Mouse (Mus musculus): ENCODE measurements around the gene Ncaph2. TPM values are rescaled to one million over a fixed set of nuclear protein-coding genes. Genes with fewer than 3 reads are reported as not detected.
A peak's percentile ranks its signal among the peaks of the same experiment; 100 is the strongest.

Gene Ncaph2
- total RNA-seq, 2 experiments from 2014 or later = 39.0 to 40.8 TPM

DNA sequence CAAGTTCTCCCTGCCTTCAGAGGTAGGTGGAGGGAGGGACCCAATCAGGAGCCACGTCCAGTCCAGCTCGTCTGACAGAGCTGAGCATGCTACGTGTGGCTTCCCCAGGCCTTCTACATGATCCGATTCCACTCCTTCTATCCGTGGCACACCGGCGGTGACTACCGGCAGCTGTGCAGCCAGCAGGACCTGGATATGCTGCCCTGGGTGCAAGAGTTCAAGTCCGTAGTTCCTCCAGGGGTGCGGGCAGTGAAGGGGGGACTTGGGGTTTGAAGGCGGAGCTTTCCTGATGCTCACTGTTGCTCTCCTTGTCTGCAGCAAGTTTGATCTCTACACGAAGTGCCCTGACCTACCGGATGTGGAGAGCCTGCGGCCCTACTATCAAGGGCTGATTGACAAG is 19.1 kb upstream of the Ncaph2 start:
- intact Hi-C loops (cut with DNase I; ENCODE audit: low total_unique reads) = no loop called here

DNA sequence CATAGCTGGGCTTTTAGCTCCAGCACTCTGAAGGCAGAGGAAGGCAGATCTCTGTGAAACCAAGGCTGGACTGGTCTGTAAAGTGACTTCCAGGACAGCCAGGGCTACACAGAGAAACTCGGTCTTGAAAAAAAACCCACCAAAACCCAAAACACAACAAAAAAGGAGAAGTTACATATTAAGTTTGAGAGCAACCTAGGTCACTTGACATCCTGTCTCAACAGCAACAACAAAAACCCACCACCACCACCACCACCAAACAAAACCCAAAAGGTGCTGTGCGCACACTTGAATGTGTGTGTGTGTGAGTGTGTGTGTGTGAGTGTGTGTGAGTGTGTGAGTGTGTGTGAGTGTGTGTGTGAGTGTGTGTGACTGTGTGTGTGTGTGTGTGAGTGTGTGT is 15.8 kb upstream of the Ncaph2 start:
- intact Hi-C loops (cut with DNase I; ENCODE audit: low total_unique reads) = no loop called here
- DNase-seq = no peak

More for the DNA sequence above, 19.1 kb upstream of the Ncaph2 start:
- DNase-seq = no peak

DNA sequence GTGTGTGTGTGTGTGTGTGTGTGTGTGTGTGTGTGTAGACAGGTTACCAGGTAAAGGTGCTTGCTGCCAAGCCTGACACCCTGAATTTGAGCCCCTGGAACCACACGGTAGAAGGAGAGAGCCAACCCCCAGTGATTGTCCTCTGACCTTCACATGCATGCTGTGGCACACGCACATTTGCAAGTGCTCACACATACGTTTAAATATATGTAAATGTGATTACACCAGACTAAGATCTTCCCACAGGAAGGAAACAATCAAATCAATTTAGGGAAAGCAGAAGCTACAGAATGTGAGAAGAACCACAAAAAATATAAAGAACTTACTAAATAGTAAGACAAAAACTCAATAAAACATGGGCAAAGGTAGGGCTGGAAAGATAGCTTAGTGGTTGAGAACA is 15.4 kb upstream of the Ncaph2 start:
- DNase-seq = no peak
- intact Hi-C loops (cut with DNase I; ENCODE audit: low total_unique reads) = no loop called here

DNA sequence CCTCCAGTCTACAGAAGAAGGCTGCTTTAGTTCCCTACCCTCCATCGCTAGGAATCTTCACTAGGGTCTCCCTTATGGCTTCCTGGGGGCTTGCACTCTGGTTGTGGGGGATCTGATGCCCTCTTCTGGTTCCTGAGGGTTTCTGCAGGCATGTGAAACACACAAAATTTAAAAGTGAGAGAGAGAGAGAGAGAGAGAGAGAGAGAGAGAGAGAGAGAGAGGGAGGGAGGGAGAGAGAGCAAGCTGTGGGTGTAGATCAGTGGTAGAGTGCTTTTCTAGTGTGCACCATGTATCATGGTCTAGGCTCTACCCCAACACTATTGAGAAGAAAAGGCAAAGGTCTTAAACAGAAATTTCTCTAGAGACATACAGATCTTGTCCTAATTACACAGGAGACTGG is 13.8 kb upstream of the Ncaph2 start:
- intact Hi-C loops (cut with DNase I; ENCODE audit: low total_unique reads) = no loop called here
- no peak for DNase-seq

DNA sequence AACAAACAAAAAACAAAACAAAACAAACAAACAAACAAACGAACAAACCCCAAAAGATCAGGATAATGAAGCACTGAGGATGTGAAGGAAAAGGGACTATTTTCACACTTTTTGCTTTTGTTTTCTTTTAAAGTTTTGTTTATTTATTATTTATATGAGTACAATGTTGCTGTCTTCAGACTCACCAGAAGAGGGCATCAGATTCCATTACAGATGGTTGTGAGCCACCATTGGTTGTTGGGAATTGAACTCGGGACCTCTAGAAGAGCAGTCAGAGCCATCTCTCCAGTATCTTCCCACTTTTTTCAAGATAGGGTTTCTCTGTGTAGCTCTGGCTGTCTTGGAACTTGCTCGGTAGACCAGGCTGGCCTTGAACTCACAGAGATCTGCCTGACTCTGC is 12.2 kb upstream of the Ncaph2 start:
- DNase-seq = no peak
- intact Hi-C loops (cut with DNase I; ENCODE audit: low total_unique reads) = no loop called here

DNA sequence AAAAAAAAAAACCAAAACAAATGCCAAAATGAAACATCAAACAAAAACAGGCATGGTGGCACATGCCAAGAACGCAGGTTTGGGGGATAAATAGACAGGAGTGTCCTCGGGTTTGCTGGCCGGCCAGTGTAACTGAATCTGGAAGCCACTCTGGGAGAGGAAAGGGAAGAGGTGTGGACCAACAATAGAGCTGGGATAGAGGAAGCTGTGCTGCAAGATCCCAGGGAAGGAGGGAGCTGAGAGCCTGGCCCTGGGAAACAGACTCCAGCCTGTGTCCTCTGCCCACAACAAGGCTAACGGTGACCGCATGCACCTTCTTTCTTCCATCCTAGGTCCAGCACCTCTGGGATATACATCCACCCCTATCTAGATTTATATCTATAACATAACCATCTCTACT is 5.1 kb upstream of the Ncaph2 start:
- intact Hi-C loops (cut with DNase I; ENCODE audit: low total_unique reads) = no loop called here
- DNase-seq = no peak

DNA sequence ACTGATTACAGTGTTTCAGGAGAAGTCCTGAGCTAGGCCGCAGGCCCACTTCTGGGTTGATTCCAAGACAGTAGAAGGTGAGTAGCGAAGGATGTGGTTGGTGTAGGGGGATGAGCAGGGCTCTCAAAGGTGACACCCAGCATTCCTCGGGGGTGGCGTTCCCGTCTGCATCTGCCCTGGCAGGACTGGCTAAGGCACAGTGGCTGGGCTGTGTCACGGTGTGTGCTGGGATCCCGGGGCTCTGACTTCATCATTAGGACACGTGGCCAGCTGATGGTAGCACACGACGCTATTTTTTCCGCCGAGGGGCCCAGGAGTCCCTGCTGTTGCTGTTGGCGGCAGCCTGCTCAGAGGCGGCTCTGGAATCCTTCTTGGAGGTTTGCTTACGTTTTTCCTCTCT is 4.2 kb upstream of the Ncaph2 start:
- no peak for DNase-seq
- intact Hi-C loops (cut with DNase I; ENCODE audit: low total_unique reads) = no loop called here

DNA sequence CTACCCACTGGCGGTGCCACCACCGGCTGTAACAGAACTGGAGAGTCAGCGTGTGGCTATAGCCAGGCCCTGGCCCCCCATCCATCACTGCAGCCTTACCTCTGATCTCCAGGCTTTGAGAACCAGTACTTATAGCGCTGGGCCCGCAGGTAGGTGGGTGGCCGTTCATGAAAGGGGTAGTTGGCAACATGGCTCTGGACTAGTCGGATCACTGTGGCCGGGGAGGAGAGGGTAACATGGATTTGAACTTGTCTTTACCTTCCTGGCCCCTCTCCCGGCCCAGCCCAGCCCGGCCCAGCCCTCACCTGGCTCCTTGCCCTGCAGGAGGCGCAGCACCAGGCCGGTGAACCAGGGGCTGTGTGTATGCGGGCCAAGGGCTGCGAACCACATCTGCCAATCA is 3.5 kb upstream of the Ncaph2 start:
- no peak for DNase-seq
- intact Hi-C loops (cut with DNase I; ENCODE audit: low total_unique reads) = no loop called here

DNA sequence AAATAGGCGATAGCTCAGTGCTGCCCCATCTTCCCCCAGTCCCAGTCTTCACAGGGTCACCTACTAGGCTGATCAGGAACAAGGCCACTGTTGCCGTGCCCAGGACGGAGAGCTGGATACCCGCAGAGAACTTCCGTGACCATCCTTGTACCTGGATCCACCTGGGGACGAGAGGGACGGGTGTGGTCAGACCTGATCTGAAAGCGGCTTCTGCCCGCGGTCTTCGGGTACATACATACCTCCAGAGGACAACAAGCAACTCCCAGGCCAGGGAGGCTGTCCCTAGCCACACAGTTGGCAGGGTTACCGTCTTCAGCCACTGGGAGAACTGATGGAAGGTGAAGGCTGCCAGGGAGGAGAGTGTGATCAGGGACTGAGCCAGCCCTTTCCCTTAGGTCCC is 2.7 kb upstream of the Ncaph2 start:
- intact Hi-C loops (cut with DNase I; ENCODE audit: low total_unique reads) = no loop called here
- DNase-seq = no peak

DNA sequence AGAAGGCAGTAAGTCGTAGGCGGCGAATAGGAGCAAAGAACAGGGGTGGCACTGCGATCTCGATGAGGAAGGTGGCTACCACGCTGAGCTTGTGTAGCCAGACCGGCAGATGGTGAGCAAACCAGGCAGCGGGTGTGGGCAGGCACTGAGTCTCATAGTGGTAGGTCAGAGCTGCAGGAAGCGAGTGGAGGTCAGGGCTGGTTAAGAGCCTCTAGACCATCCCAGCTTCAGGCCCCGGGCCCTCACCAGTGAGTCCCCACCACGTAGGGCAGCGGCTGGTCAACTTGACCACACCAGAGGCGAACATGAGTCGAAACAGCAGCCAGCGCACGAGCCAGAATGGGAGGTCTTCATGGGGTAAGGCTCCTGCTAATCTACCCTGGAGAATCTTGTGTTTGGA is 1.7 kb upstream of the Ncaph2 start:
- intact Hi-C loops (cut with DNase I; ENCODE audit: low total_unique reads) = no loop called here
- DNase-seq = no peak

DNA sequence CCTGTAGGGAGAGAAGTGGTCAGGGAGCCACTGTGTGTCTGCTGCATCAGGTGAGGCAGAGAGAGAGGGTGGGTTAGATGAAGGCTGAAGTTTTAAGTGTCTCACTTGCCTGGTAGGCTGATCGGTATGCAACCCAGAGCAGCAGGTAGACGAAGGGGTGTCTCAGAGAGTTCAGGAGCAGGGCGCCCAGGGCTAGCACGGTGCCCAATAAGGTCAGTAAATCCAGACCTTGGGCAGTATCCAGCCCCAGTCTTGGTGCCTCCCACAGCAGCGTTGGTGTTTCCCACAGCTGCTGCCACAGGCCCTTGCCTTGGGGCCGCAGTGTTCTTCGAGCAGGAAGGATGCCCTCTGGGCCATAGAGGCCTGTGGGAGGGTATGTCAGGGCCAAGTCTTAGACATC is 1.1 kb upstream of the Ncaph2 start:
- intact Hi-C loops (cut with DNase I; ENCODE audit: low total_unique reads) = no loop called here
- no peak for DNase-seq

DNA sequence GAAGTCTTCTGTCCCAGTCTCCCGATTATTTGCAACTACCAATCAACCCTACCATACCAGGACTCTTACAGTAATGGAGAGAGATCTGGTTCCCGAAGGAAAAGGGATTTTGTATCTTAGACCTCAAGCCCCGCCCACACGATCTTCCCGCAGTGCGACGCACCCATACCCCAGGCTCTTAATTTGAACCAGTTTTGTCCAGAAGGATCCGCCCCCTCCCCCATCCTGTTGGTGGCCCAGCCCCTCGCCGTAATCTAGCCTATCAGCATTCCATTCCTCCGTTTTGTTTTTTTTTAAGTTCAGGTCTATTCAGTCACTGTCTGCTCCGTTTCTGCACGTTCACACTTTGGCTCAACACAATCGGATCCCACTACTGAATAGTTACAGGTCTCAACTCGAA is 853 bp downstream of the Ncaph2 start:
- intact Hi-C loops (cut with DNase I; ENCODE audit: low total_unique reads) = no loop called here
- DNase-seq = peak; percentile 73

DNA sequence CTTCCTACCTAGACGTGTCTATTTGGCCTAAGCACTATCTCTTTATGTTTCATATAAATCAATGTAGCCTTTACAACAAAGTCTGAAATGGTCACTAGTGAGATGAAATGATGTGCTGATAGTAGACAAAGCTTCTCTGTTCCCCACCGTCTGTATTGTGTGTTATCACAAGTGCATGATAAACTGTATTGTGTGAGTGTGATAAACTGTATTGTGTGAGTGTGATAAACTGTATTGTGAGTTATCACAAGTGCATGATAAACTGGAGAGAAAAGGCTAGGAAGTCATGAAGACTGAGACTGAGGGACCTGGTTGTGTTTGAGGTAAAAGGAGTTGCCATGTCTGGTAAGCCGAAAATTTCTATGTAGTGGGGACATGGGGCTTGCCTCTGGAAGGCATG is 3.3 kb downstream of the Ncaph2 start:
- intact Hi-C loops (cut with DNase I; ENCODE audit: low total_unique reads) = no loop called here
- DNase-seq = no peak

DNA sequence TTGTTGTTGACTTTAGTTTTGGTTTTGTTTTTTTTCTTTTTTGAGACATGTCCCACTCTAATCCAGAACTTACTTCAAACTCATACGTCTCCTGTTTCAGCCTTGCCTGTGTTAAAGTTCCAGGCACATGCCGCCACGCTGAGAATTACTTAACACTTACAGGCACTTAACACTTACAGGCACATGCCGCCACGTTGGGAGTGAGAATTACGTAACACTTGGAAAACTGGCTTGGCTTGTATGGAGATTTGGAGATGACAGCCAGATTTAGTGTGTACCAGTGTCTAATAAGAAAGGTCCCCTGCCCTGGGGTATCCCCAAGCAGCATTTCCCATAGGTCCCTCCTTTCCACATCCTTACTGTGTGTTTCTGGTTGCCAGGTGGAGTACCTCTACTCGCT is 7.5 kb downstream of the Ncaph2 start:
- intact Hi-C loops (cut with DNase I; ENCODE audit: low total_unique reads) = no loop called here
- DNase-seq = no peak

DNA sequence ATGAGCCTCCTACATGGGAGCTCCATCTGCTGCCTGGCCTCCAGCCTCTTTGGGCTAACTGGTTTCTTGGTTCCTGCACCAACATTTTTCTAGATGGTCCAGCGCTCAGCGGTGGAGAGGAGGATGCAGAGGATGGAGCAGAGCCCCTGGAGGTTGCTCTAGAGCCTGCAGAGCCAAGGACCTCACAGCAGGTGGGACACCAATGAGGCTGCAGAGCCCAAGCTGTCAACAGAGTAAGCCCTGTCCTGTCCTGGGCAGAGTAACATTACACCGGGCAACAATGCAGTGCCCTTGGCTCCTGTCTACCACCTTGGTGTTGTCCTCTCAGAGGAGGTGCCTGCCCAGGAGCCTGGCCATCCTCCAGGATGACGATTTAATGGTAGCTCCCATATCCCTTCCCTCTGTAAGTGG is 9.6 kb downstream of the Ncaph2 start:
- no peak for DNase-seq
- intact Hi-C loops (cut with DNase I; ENCODE audit: low total_unique reads) = no loop called here

DNA sequence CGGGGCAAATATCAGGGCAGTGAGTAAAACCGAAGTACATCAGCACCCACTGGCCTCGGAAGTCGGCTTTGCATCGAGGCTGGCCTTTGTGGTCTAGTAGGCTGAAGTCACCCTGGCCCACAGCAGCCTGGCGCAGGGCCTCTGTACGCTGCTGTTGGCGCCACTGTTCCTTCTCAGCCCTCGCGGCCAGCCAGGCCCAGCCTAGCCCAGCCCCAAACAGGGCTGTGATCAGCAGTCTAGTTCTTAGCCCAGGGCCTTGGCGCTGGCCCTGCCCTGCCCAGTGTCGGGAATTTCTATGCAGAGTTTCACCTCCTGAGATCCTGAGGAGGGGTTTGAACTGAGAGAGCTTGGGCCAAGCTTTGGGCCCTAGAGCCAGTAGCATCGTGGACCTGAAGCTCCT is 16.5 kb downstream of the Ncaph2 start:
- intact Hi-C loops (cut with DNase I; ENCODE audit: low total_unique reads) = no loop called here

DNA sequence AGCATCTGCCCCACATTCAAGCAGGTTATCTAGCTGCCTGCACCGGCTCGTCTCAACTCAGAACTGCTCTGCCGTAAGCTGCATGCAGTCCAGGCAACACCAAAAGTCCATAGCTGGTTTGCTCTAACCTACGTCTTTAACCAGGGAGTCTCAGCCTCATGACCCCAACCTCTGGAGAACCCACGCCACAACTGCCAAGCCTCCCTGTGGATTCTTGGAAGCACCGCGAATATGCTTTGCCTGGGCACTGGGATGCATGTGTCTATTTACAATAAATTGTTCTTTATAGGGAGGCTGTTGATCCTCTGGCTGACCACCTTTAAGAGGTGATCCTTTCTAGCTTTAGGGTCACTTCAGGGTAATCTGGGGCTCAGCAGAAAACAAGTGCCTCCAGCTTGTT is 17.0 kb downstream of the Ncaph2 start:
- intact Hi-C loops (cut with DNase I; ENCODE audit: low total_unique reads) = no loop called here
- DNase-seq = no peak

More for the DNA sequence above, 16.5 kb downstream of the Ncaph2 start:
- DNase-seq = no peak

DNA sequence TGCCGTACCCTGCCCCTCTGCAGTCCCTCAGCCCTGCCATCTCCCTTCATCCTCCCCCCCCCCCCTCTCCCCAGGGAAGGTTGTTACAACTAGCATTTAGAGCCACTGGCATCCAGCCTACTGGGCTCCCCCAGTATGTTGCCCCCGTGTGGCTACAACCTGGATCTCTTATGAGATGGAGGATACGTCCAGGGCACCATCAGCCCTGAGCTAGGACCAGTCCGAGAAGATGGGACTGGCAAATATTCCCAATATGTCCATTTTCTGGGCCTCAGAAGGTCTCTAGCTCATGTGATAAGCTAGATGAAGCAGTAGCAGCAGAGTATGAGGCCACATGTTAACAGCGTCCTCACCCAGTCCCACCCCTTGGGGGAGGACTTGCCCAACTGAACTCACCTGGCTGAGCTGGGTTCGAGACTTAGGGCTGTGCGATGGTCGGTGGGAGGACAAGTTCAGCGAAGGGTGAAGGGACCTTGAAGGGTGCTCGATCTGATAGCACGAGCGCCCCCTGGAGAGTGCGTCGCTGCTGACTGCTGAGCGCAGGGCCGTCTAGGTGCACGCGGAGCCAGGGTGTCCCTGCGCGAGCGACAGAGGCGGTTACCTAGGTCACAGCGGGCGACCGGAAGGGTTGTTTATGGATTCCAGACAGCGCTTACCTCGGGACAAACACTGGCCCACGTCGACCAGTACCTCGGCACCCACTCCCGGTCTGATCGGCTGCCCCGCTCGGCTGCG is 17.7 kb downstream of the Ncaph2 start:
- DNase-seq = peak; percentile 85
- intact Hi-C loops (cut with DNase I; ENCODE audit: low total_unique reads) = no loop called here

DNA sequence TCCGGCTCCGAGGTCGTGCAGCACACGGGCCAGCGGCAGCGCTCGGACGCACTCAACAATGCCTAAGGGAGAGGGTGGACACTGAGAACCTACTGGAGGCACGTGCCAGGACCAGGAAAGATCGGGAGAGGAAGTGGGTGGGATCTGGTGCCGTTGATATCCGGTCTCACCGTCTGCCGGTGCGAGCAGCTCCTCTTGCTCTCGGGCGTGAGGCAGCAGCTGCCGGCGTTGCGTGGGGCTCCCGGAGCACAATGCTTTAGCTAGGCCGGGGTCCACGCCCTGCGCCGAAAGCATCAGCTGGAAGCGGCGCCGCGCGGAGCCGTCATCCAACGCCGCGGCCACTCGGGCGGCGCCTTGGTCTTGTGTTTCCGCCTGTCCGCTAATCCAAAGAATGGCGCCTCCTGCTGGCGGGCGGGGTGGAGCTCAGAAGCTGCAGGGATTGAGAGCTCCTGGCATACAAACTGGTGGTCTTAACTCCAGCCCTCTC is 18.3 kb downstream of the Ncaph2 start, which contains the start of gene Sco2:
Gene Sco2 (minus strand): TSS at position 85 of the 487 bp plus-strand sequence.
- DNase-seq = peak; percentile 95
- intact Hi-C loops (cut with DNase I; ENCODE audit: low total_unique reads) = no loop called here

DNA sequence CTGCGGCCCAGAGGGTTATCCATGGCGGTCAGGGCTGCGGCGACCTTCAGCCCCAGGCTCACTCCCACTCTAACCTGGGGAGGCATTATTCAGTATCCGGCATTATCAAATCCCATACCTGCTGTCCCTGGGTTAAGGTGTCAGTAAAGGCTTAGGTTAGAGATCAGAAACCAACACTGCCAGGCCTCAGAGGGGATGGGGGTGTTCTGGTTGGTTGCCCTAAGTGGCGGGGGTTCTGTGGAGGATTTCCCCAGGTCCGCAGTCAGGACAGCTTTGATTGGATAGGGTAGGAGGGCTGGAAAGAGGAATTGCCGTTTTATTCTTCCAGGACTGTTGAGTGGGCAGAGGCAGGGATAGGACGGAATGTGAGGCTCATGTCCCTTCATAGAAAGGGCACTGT is 18.8 kb downstream of the Ncaph2 start:
- no peak for DNase-seq
- intact Hi-C loops (cut with DNase I; ENCODE audit: low total_unique reads) = no loop called here

DNA sequence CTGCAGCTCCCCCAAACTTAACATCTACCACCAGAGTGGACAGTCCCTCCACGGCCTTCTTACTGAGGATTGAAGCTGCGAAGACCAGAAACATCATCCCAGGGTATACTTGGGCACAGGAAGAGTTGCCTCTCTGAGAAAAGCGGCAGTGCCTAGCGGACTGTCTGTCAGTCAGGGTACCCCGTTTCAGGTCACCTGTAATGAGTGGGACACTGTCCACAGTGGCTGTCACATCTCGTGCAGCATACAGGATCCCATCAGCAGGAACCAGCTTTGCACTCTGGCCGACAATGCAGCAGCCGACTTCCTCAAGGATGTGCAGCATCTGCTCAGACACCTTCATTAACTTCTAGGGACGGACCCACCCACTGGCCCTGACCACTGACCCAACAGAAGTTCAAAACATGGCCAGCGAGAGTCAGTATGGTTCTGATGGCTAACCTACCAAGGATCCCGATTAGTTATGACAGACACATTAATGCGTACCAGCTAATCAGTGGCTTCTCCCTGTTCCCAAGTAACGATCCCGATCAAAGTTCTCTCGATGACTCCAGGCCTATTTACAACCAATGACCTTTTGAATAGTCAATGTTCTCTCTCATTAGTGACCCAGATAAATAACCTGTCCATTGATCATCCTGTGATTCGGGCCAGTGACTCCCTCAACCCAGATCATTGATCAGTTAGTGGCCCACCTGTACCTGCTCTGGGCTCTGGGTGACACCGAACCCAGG is 19.4 kb downstream of the Ncaph2 start:
- no peak for DNase-seq
- intact Hi-C loops (cut with DNase I; ENCODE audit: low total_unique reads) = no loop called here

All from gastrocnemius, postnatal 14 days (tissue).